Mouse (Mus musculus) heart, embryonic 16.5 days (tissue): ENCODE results near the gene Paf1. TPM values are rescaled to one million over a fixed set of nuclear protein-coding genes. Genes with fewer than 3 reads are reported as not detected.

Experiments used
- ATAC-seq: fragments of 200-750 bp; cut with Nextera tagmentation; replicated peaks from 2 replicates; pipeline ENCODE4 v1.8.0; 2017; ENCODE audit warnings: moderate number of reproducible peaks; ENCODE audit not compliant: insufficient read depth, low FRiP score; ENCODE audit errors: extremely low read depth
- H3K27ac ChIP-seq: fragments of 300-500 bp; sonication (generic); 2 replicates; pipeline ENCODE4 v1.5.1; 2014; ENCODE audit warnings: mild to moderate bottlenecking, low read length, control low read depth, moderate library complexity
- H3K27me3 ChIP-seq: fragments of 300-500 bp; sonication (generic); 2 replicates; pipeline ENCODE4 v1.6.1; 2014; ENCODE audit warnings: low read length, mixed read lengths; ENCODE audit not compliant: control insufficient read depth, insufficient read depth
- H3K36me3 ChIP-seq: fragments of 300-500 bp; sonication (generic); 2 replicates; pipeline ENCODE4 v1.6.1; 2014; ENCODE audit not compliant: control insufficient read depth, insufficient read depth
- H3K4me1 ChIP-seq: fragments of 300-500 bp; sonication (generic); 2 replicates; pipeline ENCODE4 v1.6.1; 2014; ENCODE audit warnings: low read length, mixed read lengths; ENCODE audit not compliant: control insufficient read depth, insufficient read depth
- H3K4me2 ChIP-seq: fragments of 300-500 bp; sonication (generic); 2 replicates; pipeline ENCODE4 v1.6.1; 2014; ENCODE audit warnings: low read depth, mild to moderate bottlenecking, control low read depth, low read length
- H3K4me3 ChIP-seq: fragments of 300-500 bp; sonication (generic); 2 replicates; pipeline ENCODE4 v1.5.1; 2014; ENCODE audit warnings: mild to moderate bottlenecking, control low read depth, low read length
- H3K9ac ChIP-seq: fragments of 300-500 bp; sonication (generic); 2 replicates; pipeline ENCODE4 v1.6.1; 2014; ENCODE audit warnings: low read length, control low read depth
- H3K9me3 ChIP-seq: fragments of 300-500 bp; sonication (generic); replicated peaks from 2 replicates; pipeline ENCODE4 v1.6.1; 2016; ENCODE audit warnings: low read length; ENCODE audit not compliant: control insufficient read depth
- WGBS: fragments of 180-500 bp; shearing (Covaris S2); extraction: QIAGEN DNeasy Blood & Tissue Kit; methylation state at CpG from one replicate; pipeline ENCODE4 v1.1.7; 2014; 5-methylcytosine and 5-hydroxymethylcytosine counted together
- polyA plus RNA-seq: library from polyadenylated mRNA; unstranded; fragments of >200 nt; fragmentation: Nextera tagmentation; extraction: Ambion mirVana; gene quantifications from 2 replicates; pipeline ENCODE4 v1.2.1, GENCODE M21; 2015

The Paf1 gene
- polyA plus RNA-seq, 1 experiment from 2014 or later: 78.9 TPM

- H3K4me2 ChIP-seq: no peak overlapping the region
- peaks cover 29% of the 10 kb centered on the region; the same call in 1 of the 2 replicates for H3K36me3 ChIP-seq
- H3K27ac ChIP-seq: no peak overlapping the region
- ATAC-seq: no peak
- WGBS: 93% methylated on average over 16 of the region's 16 CpGs
- no peaks in the 10 kb centered on the region for H3K9me3 ChIP-seq
- no peaks in the 10 kb centered on the region for H3K27me3 ChIP-seq
- H3K4me3 ChIP-seq: no peak overlapping the region
- no peak overlapping the region for H3K9ac ChIP-seq
- peaks cover 14% of the 10 kb centered on the region for H3K4me1 ChIP-seq
Measured at GRCm38 (mm10) chr7:28367663-28368275, 25.0 kb upstream of the Paf1 start.

DNA sequence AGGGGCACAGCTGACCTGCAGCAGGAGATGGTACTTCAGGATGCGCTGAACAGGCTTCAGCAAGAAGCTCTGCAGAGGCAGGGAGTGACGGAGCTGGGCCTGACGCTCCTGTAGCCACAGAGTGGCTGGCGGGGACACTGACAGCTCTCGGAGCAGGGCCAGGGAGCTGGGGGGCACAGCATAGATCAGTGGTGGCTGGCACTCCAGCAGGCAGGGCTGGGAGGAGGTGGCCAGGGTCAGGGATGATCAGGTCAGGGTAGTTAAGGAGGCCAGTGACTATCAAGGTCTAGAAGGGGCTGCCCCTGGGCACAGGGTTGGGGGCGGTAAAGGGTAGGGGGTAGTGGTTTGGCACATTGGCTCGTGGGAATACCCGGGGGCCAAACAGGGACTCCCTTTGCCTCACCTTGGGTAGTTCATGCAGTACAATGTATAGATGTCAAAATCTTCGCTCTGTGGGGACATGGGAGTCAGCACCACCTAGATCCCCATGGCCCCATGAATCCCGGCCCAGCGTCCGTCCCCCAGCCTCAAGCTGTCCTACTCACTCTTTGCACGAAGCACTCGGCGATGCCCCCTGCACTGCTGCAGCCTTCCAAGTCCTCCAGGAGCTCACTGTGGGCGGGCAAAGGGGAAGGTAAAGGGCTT is 24.4 kb upstream of the Paf1 start:
- H3K4me2 ChIP-seq: no peak overlapping the region
- no peak for ATAC-seq
- no peak overlapping the region for H3K9ac ChIP-seq
- H3K27ac ChIP-seq: no peak overlapping the region
- 92% methylated on average over 16 of the region's 16 CpGs for WGBS
- H3K36me3 ChIP-seq: peaks cover 28% of the 10 kb centered on the region; the same call in 1 of the 2 replicates
- H3K4me1 ChIP-seq: peaks cover 14% of the 10 kb centered on the region
- no peaks in the 10 kb centered on the region for H3K27me3 ChIP-seq
- H3K4me3 ChIP-seq: no peak overlapping the region
- H3K9me3 ChIP-seq: no peaks in the 10 kb centered on the region

- Histone ChIP-seq H3K36me3 (peaks cover 18% of the 10 kb centered on the region; the same call in 1 of the 2 replicates), H3K4me3 (peak overlapping the region; percentile 82), H3K9me3 (no peaks in the 10 kb centered on the region), H3K4me2 (peak overlapping the region; percentile 91), H3K9ac (peak overlapping the region; percentile 89), H3K27me3 (no peaks in the 10 kb centered on the region), H3K4me1 (peaks cover 16% of the 10 kb centered on the region), H3K27ac (no peak overlapping the region)
- 88% methylated on average over 14 of the region's 14 CpGs for WGBS
- ATAC-seq: no peak
Measured at GRCm38 (mm10) chr7:28370051-28370450, 22.7 kb upstream of the Paf1 start.

DNA sequence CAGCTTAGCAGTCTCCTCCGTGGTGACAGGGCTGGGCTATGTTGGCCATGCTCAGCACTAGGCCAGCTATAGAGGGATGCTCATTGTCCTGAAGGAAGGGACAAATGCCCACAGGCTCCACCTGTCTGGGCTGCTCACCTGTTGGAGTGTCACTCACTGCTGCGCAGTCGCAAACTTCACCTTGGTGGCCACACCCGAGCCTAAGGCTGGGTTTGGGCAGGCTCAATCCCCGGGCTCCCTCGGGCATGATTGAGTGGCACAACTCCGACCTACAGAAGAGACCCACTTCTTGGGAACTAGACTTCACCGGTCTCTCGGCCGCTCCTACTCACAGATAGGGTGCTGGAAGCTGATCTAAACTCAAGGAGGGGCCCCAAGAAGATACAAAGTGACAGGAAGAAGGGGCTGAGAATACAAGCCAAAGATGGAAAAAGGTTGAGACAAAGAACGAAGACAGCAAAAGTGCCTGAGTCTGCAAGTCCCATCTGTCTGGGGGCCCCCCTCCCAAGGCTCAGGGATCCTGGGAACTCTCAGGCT is 21.7 kb upstream of the Paf1 start:
- no peak for ATAC-seq
- Histone ChIP-seq H3K4me3 (peak overlapping the region; percentile 82), H3K27me3 (no peaks in the 10 kb centered on the region), H3K9ac (peak overlapping the region; percentile 89), H3K27ac (peak overlapping the region; percentile 96), H3K9me3 (no peaks in the 10 kb centered on the region), H3K4me2 (peak overlapping the region; percentile 91), H3K36me3 (peaks cover 15% of the 10 kb centered on the region; the same call in 1 of the 2 replicates), H3K4me1 (peaks cover 20% of the 10 kb centered on the region)
- WGBS: 6% methylated on average over 11 of the region's 11 CpGs

DNA sequence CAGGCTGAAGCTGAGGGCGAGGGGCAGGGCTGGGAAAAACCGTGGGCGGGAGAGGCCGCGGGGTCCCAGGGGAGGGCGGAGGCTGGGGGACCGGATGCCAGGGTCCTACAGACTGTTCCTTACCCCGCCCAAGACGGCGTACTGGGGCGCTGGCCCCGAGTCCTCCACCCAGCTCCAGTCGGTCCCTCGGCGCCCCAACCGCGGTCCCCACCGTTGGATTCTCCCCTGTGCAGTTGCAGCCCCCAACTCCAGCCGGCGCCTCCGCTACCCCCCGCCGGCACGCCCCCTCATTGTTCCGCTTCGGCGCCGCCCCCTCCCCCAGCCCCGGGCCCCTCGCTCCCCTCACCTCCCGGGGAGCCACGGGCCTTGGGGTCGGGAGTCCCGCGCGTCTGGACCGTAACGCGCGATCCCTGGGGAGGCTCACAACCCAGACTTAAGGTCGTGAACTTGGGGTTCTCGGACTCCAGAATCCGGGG is 21.2 kb upstream of the Paf1 start:
- Histone ChIP-seq H3K9ac (peak overlapping the region; percentile 89), H3K4me3 (peak overlapping the region; percentile 82), H3K4me2 (peak overlapping the region; percentile 91), H3K27me3 (no peaks in the 10 kb centered on the region), H3K4me1 (peaks cover 25% of the 10 kb centered on the region), H3K27ac (peak overlapping the region; percentile 96), H3K36me3 (peaks cover 12% of the 10 kb centered on the region; the same call in 1 of the 2 replicates), H3K9me3 (no peaks in the 10 kb centered on the region)
- WGBS: under 1% methylated on average over 40 of the region's 43 CpGs
- ATAC-seq: no peak

- H3K9ac ChIP-seq: peak within 1 kb of the TSS; percentile 89
- H3K4me2 ChIP-seq: peak within 1 kb of the TSS; percentile 91
- peak; percentile 89 for ATAC-seq
- no peaks in the 10 kb centered on the region for H3K9me3 ChIP-seq
- H3K36me3 ChIP-seq: peaks cover 9% of the 10 kb centered on the region; the same call in 1 of the 2 replicates
- peaks cover 32% of the 10 kb centered on the region for H3K4me1 ChIP-seq
- WGBS: under 1% methylated on average over 58 of the region's 66 CpGs
- no peaks in the 10 kb centered on the region for H3K27me3 ChIP-seq
- H3K27ac ChIP-seq: peak within 1 kb of the TSS; percentile 96
- peak within 1 kb of the TSS; percentile 82 for H3K4me3 ChIP-seq
Measured at GRCm38 (mm10) chr7:28372251-28373108, 20.3 kb upstream of the Paf1 start, which contains the start of gene Plekhg2. TSS of gene Plekhg2 (minus strand) at chr7:28372599.

GRCm38 (mm10) chr7:28373131-28373581 is 19.6 kb upstream of the Paf1 start:
- Histone ChIP-seq H3K9ac (peak overlapping the region; percentile 72), H3K4me2 (peak overlapping the region; percentile 91), H3K4me1 (peaks cover 39% of the 10 kb centered on the region), H3K9me3 (no peaks in the 10 kb centered on the region), H3K27me3 (no peaks in the 10 kb centered on the region), H3K4me3 (peak overlapping the region; percentile 82), H3K27ac (peak overlapping the region; percentile 91), H3K36me3 (0 out of 2 replicates have a peak, but pooled peaks cover 7% of the 10 kb centered on the region)
- WGBS: under 1% methylated on average over 9 of the region's 9 CpGs
- ATAC-seq: peak; percentile 2; the same call in 1 of the 2 replicates

DNA sequence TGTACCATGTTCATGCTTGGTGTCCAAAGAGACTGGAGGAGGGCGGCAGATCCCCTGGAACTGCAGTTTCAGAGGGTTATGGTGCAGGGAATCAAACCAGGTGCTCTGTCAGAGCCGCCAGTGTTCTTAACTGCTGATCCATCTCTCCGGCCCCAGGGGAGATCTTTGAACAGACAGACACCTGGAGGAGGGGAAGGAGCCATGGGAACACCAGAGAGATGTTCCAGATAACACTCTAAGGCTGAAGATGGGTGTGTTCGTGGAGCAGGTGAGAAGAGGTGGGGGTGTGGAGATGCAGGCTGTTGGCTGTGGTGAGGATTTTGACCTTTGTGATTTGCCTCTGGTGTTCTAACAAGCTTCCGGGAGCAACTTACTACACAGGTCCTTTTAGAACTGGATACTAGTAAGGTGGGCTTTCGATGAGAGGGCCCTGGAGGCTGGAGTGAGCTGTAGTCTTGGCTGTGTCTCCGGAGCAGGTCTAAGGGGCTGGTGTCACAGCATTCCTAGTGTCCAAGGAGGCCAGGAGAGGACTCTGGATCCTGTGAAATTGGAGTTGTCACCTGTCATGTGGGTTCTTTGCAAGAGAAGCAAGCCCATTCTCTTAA is 18.8 kb upstream of the Paf1 start:
- Histone ChIP-seq H3K4me2 (no peak overlapping the region), H3K27ac (peak overlapping the region; percentile 45), H3K4me3 (no peak overlapping the region), H3K4me1 (peaks cover 42% of the 10 kb centered on the region), H3K9ac (no peak overlapping the region), H3K9me3 (no peaks in the 10 kb centered on the region), H3K27me3 (no peaks in the 10 kb centered on the region), H3K36me3 (0 out of 2 replicates have a peak, but pooled peaks cover 7% of the 10 kb centered on the region)
- no peak for ATAC-seq
- 79% methylated on average over 7 of the region's 7 CpGs for WGBS
